Mouse (Mus musculus): ENCODE results near the gene Ebna1bp2. TPM values are rescaled to one million over a fixed set of nuclear protein-coding genes. Genes with fewer than 3 reads are reported as not detected.

Ebna1bp2 gene
- polyA plus RNA-seq (2012; rRNA removed), result 19.7 and 21.6 TPM in 2 replicates

DNA sequence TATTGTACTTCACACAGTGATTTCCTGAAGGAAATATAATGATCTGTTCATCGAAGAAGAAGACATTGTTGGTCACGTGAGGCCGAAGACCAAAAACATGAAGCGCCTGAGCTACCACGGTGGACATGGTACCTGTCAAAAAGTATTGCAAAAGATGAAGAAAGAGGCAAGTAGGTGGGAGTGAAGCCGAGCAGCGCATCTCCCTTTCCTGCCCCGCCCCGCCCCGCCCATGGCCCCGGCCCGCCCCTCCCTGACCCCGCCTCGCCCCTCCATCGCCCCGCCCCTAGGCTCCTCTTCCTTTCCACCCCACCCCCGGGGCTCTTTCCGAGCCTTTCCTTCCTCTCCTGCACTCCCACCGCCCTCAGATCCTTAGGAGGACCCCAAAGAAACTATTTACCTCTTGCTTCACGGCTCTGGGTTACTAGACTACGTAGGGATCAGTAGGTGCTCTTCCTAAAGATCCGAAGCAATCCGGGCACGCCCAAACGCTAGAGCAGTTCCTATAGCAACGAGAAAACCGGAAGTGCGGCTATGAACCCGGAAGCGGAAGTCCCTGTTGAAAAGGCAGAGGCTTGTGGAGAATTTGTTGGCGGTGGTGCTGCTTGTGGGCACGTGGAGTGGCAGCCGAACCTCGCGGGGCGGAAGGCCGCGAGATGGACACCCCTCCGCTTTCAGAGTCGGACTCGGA lies at the start of gene Ebna1bp2, which contains the start of gene Cfap57:
Gene Ebna1bp2, plus strand, starts transcription at position 521 of the 688 bp plus-strand sequence.
Gene Cfap57, minus strand, starts transcription at position 499 of the 688 bp plus-strand sequence.
- under 1% methylated on average over 33 of the region's 41 CpGs for whole genome bisulfite sequencing
- peaks cover 6% of the 10 kb centered on the region for H3K4me1 ChIP-seq (ENCODE audit: control insufficient read depth, insufficient read depth, low read length)
- H3K4me3 ChIP-seq (replicated peaks; ENCODE audit: extremely low read depth, low read depth, low read length), result peak within 1 kb of the TSS; percentile 97
- TF ChIP-seq POLR2A (IDR thresholded peaks at IDR 0.05; ENCODE audit: borderline replicate concordance, extremely low read depth, low read depth, low read length) (peak; percentile 44; the same call in 1 of the 2 replicates), CTCF (IDR thresholded peaks at IDR 0.05; ENCODE audit: insufficient read depth, low read length) (no peak)
- DNase-seq, result peak; percentile 89

DNA sequence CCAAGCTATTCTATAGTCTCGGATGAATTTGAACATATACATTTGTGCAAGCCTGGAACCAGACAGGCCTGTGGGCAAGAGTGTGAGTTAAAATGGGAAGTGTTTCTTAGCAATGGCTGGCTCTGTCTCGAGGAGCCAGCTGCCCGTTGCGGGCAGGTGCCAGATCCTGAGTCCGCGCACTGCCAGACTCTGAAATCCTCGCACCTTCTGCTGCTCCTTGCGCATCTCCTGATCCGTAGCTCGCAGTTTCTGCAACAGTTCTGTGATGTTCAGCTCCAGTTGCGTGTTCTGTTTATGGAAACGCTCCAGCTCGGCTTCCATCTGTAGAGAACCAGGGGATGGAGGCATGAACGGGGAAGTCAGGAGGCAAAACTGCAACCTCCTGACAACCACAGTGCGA lies 49.2 kb upstream of the Ebna1bp2 start:
- 73% methylated on average over 14 of the region's 15 CpGs for WGBS
- TF ChIP-seq POLR2A (IDR thresholded peaks at IDR 0.05; ENCODE audit: borderline replicate concordance, extremely low read depth, low read depth, low read length), result no peak
- no peak for TF ChIP-seq CTCF (IDR thresholded peaks at IDR 0.05; ENCODE audit: insufficient read depth, low read length)
- DNase-seq, result no peak
- H3K4me3 ChIP-seq (replicated peaks; ENCODE audit: extremely low read depth, low read depth, low read length), result no peak overlapping the region
- H3K4me1 ChIP-seq (ENCODE audit: control insufficient read depth, insufficient read depth, low read length), result no peaks in the 10 kb centered on the region

- DNase-seq, result peak; percentile 77
- TF ChIP-seq POLR2A (IDR thresholded peaks at IDR 0.05; ENCODE audit: borderline replicate concordance, extremely low read depth, low read depth, low read length) (no peak), CTCF (IDR thresholded peaks at IDR 0.05; ENCODE audit: insufficient read depth, low read length) (peak; percentile 85)
- WGBS, result 5% methylated on average over 6 of the region's 6 CpGs
- Histone ChIP-seq H3K4me1 (ENCODE audit: control insufficient read depth, insufficient read depth, low read length) (no peaks in the 10 kb centered on the region), H3K4me3 (replicated peaks; ENCODE audit: extremely low read depth, low read depth, low read length) (no peak overlapping the region)
Measured at GRCm38 (mm10) chr4:118576097-118576496, 44.5 kb upstream of the Ebna1bp2 start.

- TF ChIP-seq POLR2A (IDR thresholded peaks at IDR 0.05; ENCODE audit: borderline replicate concordance, extremely low read depth, low read depth, low read length) (no peak), CTCF (IDR thresholded peaks at IDR 0.05; ENCODE audit: insufficient read depth, low read length) (peak; percentile 25; the same call in 1 of the 2 replicates)
- peak; percentile 44 for DNase-seq
- Histone ChIP-seq H3K4me3 (replicated peaks; ENCODE audit: extremely low read depth, low read depth, low read length) (no peak overlapping the region), H3K4me1 (ENCODE audit: control insufficient read depth, insufficient read depth, low read length) (no peaks in the 10 kb centered on the region)
- WGBS, result 47% methylated on average over 13 of the region's 13 CpGs
Measured at GRCm38 (mm10) chr4:118579313-118579712, 41.3 kb upstream of the Ebna1bp2 start.

GRCm38 (mm10) chr4:118581508-118581907 lies 39.1 kb upstream of the Ebna1bp2 start:
- H3K4me3 ChIP-seq (replicated peaks; ENCODE audit: extremely low read depth, low read depth, low read length), result no peak overlapping the region
- no peak for DNase-seq
- TF ChIP-seq POLR2A (IDR thresholded peaks at IDR 0.05; ENCODE audit: borderline replicate concordance, extremely low read depth, low read depth, low read length) (no peak), CTCF (IDR thresholded peaks at IDR 0.05; ENCODE audit: insufficient read depth, low read length) (no peak)
- 53% methylated on average over 11 of the region's 11 CpGs for WGBS
- H3K4me1 ChIP-seq (ENCODE audit: control insufficient read depth, insufficient read depth, low read length), result no peaks in the 10 kb centered on the region

- TF ChIP-seq CTCF (IDR thresholded peaks at IDR 0.05; ENCODE audit: insufficient read depth, low read length) (peak; percentile 12; the same call in 1 of the 2 replicates), POLR2A (IDR thresholded peaks at IDR 0.05; ENCODE audit: borderline replicate concordance, extremely low read depth, low read depth, low read length) (no peak)
- no peak for DNase-seq
- 92% methylated on average over 8 of the region's 8 CpGs for WGBS
Measured at GRCm38 (mm10) chr4:118582629-118583028, 38.0 kb upstream of the Ebna1bp2 start.

GRCm38 (mm10) chr4:118589053-118589732 lies 31.4 kb upstream of the Ebna1bp2 start:
- Histone ChIP-seq H3K4me3 (replicated peaks; ENCODE audit: extremely low read depth, low read depth, low read length) (no peak overlapping the region), H3K4me1 (ENCODE audit: control insufficient read depth, insufficient read depth, low read length) (no peaks in the 10 kb centered on the region)
- no peak for TF ChIP-seq POLR2A (IDR thresholded peaks at IDR 0.05; ENCODE audit: borderline replicate concordance, extremely low read depth, low read depth, low read length)
- no peak for TF ChIP-seq CTCF (IDR thresholded peaks at IDR 0.05; ENCODE audit: insufficient read depth, low read length)
- 67% methylated on average over 12 of the region's 12 CpGs for WGBS
- DNase-seq, result no peak

More at GRCm38 (mm10) chr4:118582629-118583028, 38.0 kb upstream of the Ebna1bp2 start:
- Histone ChIP-seq H3K4me3 (replicated peaks; ENCODE audit: extremely low read depth, low read depth, low read length) (no peak overlapping the region), H3K4me1 (ENCODE audit: control insufficient read depth, insufficient read depth, low read length) (no peaks in the 10 kb centered on the region)

DNA sequence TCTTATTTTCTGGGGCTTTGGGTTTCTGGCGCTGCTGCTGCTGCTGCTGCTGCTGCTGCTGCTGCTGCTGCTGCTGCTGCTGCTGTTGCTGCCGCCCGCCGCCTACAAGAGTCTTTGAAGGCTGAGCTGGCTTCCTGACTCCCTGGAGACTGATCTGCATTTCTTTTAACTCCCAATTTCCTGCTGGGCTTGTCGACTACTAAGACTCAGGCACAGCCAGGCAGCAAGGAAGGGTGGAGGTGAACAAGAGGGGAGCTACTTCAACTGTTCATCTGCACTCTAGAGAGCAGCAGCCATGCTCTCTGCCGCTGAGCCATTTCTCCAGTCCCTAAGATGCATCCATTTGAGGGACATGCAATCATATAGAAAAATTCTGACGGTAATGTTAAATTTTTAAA lies 30.9 kb upstream of the Ebna1bp2 start:
- WGBS, result 14% methylated on average over 7 of the region's 7 CpGs
- H3K4me1 ChIP-seq (ENCODE audit: control insufficient read depth, insufficient read depth, low read length), result no peaks in the 10 kb centered on the region
- no peak for DNase-seq
- no peak for TF ChIP-seq POLR2A (IDR thresholded peaks at IDR 0.05; ENCODE audit: borderline replicate concordance, extremely low read depth, low read depth, low read length)
- TF ChIP-seq CTCF (IDR thresholded peaks at IDR 0.05; ENCODE audit: insufficient read depth, low read length), result no peak
- H3K4me3 ChIP-seq (replicated peaks; ENCODE audit: extremely low read depth, low read depth, low read length), result no peak overlapping the region

- TF ChIP-seq CTCF (IDR thresholded peaks at IDR 0.05; ENCODE audit: insufficient read depth, low read length) (no peak), POLR2A (IDR thresholded peaks at IDR 0.05; ENCODE audit: borderline replicate concordance, extremely low read depth, low read depth, low read length) (no peak)
- WGBS, result 27% methylated on average over 4 of the region's 4 CpGs
- DNase-seq, result no peak
- Histone ChIP-seq H3K4me1 (ENCODE audit: control insufficient read depth, insufficient read depth, low read length) (no peaks in the 10 kb centered on the region), H3K4me3 (replicated peaks; ENCODE audit: extremely low read depth, low read depth, low read length) (no peak overlapping the region)
Measured at GRCm38 (mm10) chr4:118604065-118604464, 16.5 kb upstream of the Ebna1bp2 start.
